Mouse (Mus musculus): ENCODE results near the gene Hic1. TPM values are rescaled to one million over a fixed set of nuclear protein-coding genes. Genes with fewer than 3 reads are reported as not detected.
A peak's percentile ranks its signal among the peaks of the same experiment; 100 is the strongest.

The Hic1 gene
- polyA plus RNA-seq, 1 experiment from 2014 or later, result 1.3 TPM

GRCm38 (mm10) chr11:75160954-75161353 lies 8.4 kb downstream of the Hic1 start:
- H3K4me2 ChIP-seq (ENCODE audit: low read length), result no peak overlapping the region
- WGBS, result 87% methylated on average over 7 of the region's 7 CpGs
- no peaks in the 10 kb centered on the region for H3K4me1 ChIP-seq (ENCODE audit: control insufficient read depth, insufficient read depth, low read length)
- H3K9ac ChIP-seq (ENCODE audit: low read length), result no peak overlapping the region
- no peak overlapping the region for H3K27ac ChIP-seq (ENCODE audit: low read depth, low read length)
- ATAC-seq (no peak), DNase-seq (ENCODE audit: low spot score) (no peak)
- peaks cover 27% of the 10 kb centered on the region for H3K27me3 ChIP-seq (replicated peaks; ENCODE audit: control insufficient read depth, insufficient read depth, low read length)
- no peaks in the 10 kb centered on the region for H3K9me3 ChIP-seq (replicated peaks; ENCODE audit: control insufficient read depth, low read length)
- H3K4me3 ChIP-seq (ENCODE audit: low read depth, low read length), result no peak overlapping the region
- H3K36me3 ChIP-seq (ENCODE audit: control insufficient read depth, insufficient read depth, low read length), result peaks cover 47% of the 10 kb centered on the region

DNA sequence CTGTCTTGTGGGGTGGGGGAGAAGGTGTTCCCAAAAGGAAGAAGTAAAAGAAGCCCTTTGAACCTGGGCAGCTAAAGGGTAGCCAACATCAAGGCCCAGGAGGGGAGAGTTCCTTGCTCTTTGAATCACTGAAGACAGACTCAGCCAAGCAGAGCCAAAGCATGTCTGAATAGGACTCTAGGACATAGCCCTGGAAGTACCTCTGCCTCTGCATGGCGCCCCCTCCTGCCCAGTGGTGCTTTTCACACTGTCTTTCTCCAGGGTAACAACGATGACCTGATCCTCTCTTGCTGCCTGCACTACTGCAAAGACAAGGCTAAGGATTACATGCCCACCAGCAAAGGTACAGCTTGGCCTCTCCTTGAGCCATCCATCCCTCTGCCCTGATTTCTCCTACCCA lies 9.8 kb downstream of the Hic1 start:
- Histone ChIP-seq H3K27me3 (replicated peaks; ENCODE audit: control insufficient read depth, insufficient read depth, low read length) (peaks cover 13% of the 10 kb centered on the region), H3K9ac (ENCODE audit: low read length) (no peak overlapping the region), H3K9me3 (replicated peaks; ENCODE audit: control insufficient read depth, low read length) (no peaks in the 10 kb centered on the region), H3K4me1 (ENCODE audit: control insufficient read depth, insufficient read depth, low read length) (no peaks in the 10 kb centered on the region), H3K4me2 (ENCODE audit: low read length) (no peak overlapping the region), H3K36me3 (ENCODE audit: control insufficient read depth, insufficient read depth, low read length) (peaks cover 48% of the 10 kb centered on the region), H3K4me3 (ENCODE audit: low read depth, low read length) (no peak overlapping the region), H3K27ac (ENCODE audit: low read depth, low read length) (no peak overlapping the region)
- WGBS, result 65% methylated on average over 2 of the region's 2 CpGs
- ATAC-seq (no peak), DNase-seq (ENCODE audit: low spot score) (no peak)

GRCm38 (mm10) chr11:75158432-75158831 lies 10.9 kb downstream of the Hic1 start:
- Histone ChIP-seq H3K36me3 (ENCODE audit: control insufficient read depth, insufficient read depth, low read length) (peaks cover 49% of the 10 kb centered on the region), H3K4me3 (ENCODE audit: low read depth, low read length) (no peak overlapping the region), H3K4me2 (ENCODE audit: low read length) (no peak overlapping the region), H3K4me1 (ENCODE audit: control insufficient read depth, insufficient read depth, low read length) (no peaks in the 10 kb centered on the region), H3K27ac (ENCODE audit: low read depth, low read length) (no peak overlapping the region), H3K9ac (ENCODE audit: low read length) (no peak overlapping the region), H3K9me3 (replicated peaks; ENCODE audit: control insufficient read depth, low read length) (no peaks in the 10 kb centered on the region), H3K27me3 (replicated peaks; ENCODE audit: control insufficient read depth, insufficient read depth, low read length) (peaks cover 2% of the 10 kb centered on the region; the same call in 1 of the 2 replicates)
- WGBS, result 92% methylated on average over 14 of the region's 14 CpGs
- no peak for ATAC-seq
- no peak for DNase-seq (ENCODE audit: low spot score)

- WGBS, result 59% methylated on average over 2 of the region's 2 CpGs
- H3K9me3 ChIP-seq (replicated peaks; ENCODE audit: control insufficient read depth, low read length), result no peaks in the 10 kb centered on the region
- no peak overlapping the region for H3K9ac ChIP-seq (ENCODE audit: low read length)
- ATAC-seq (no peak), DNase-seq (ENCODE audit: low spot score) (no peak)
- peaks cover 48% of the 10 kb centered on the region for H3K36me3 ChIP-seq (ENCODE audit: control insufficient read depth, insufficient read depth, low read length)
- H3K27ac ChIP-seq (ENCODE audit: low read depth, low read length), result no peak overlapping the region
- H3K4me1 ChIP-seq (ENCODE audit: control insufficient read depth, insufficient read depth, low read length), result no peaks in the 10 kb centered on the region
- no peak overlapping the region for H3K4me3 ChIP-seq (ENCODE audit: low read depth, low read length)
- no peaks in the 10 kb centered on the region; the same call in 1 of the 2 replicates for H3K27me3 ChIP-seq (replicated peaks; ENCODE audit: control insufficient read depth, insufficient read depth, low read length)
- no peak overlapping the region for H3K4me2 ChIP-seq (ENCODE audit: low read length)
Observed at GRCm38 (mm10) chr11:75157901-75158300, 11.4 kb downstream of the Hic1 start.

DNA sequence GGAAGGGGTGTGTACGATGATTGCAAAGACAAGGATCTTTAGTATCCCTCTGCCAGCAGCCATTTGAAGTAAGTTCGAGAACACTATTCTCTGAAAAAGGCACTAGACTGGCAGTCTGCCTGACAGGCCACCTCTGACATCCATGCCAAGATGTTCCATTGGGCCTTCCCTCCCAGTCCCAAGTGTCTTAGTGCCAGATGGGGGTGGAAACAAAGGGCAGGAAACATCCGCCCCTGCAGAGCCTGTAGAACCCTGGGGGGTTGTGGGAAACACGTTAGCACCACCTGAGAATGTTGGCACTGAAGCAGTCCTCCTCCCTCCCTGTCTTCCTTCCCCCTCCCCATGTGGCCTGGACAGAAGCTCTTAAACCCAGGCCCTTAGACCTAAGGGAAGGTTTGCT lies 12.3 kb downstream of the Hic1 start:
- Histone ChIP-seq H3K9ac (ENCODE audit: low read length) (no peak overlapping the region), H3K4me3 (ENCODE audit: low read depth, low read length) (no peak overlapping the region), H3K9me3 (replicated peaks; ENCODE audit: control insufficient read depth, low read length) (no peaks in the 10 kb centered on the region), H3K4me2 (ENCODE audit: low read length) (no peak overlapping the region), H3K4me1 (ENCODE audit: control insufficient read depth, insufficient read depth, low read length) (no peaks in the 10 kb centered on the region), H3K27me3 (replicated peaks; ENCODE audit: control insufficient read depth, insufficient read depth, low read length) (no peaks in the 10 kb centered on the region), H3K27ac (ENCODE audit: low read depth, low read length) (no peak overlapping the region), H3K36me3 (ENCODE audit: control insufficient read depth, insufficient read depth, low read length) (peaks cover 47% of the 10 kb centered on the region)
- ATAC-seq (no peak), DNase-seq (ENCODE audit: low spot score) (no peak)
- WGBS, result 57% methylated on average over 4 of the region's 4 CpGs

- H3K36me3 ChIP-seq (ENCODE audit: control insufficient read depth, insufficient read depth, low read length), result peaks cover 43% of the 10 kb centered on the region
- no peak overlapping the region for H3K4me3 ChIP-seq (ENCODE audit: low read depth, low read length)
- no peak overlapping the region for H3K27ac ChIP-seq (ENCODE audit: low read depth, low read length)
- H3K9ac ChIP-seq (ENCODE audit: low read length), result no peak overlapping the region
- no peak overlapping the region for H3K4me2 ChIP-seq (ENCODE audit: low read length)
- no peaks in the 10 kb centered on the region for H3K27me3 ChIP-seq (replicated peaks; ENCODE audit: control insufficient read depth, insufficient read depth, low read length)
- no peaks in the 10 kb centered on the region for H3K9me3 ChIP-seq (replicated peaks; ENCODE audit: control insufficient read depth, low read length)
- ATAC-seq (no peak), DNase-seq (ENCODE audit: low spot score) (no peak)
- H3K4me1 ChIP-seq (ENCODE audit: control insufficient read depth, insufficient read depth, low read length), result no peaks in the 10 kb centered on the region
- WGBS, result 72% methylated on average over 5 of the region's 5 CpGs
Observed at GRCm38 (mm10) chr11:75156416-75156815, 12.9 kb downstream of the Hic1 start.

DNA sequence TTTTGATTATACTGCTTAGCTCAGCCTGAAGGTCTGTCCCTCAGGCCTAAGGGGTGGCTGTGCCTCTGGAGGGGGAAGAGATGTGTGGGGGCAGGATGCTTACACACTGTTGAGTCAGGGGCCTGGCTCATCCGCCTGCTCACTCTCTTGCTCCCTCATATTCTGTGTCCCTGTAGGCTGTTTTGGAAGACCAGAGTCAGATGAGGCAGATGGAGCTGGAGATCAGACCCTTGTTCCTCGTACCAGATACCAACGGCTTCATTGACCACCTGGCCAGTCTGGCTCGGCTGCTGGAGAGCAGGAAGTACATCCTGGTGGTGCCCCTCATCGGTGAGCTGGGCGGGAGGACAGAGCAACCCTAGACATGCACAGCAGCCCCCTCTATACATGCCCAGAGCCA lies 13.3 kb downstream of the Hic1 start:
- H3K4me2 ChIP-seq (ENCODE audit: low read length), result no peak overlapping the region
- no peaks in the 10 kb centered on the region for H3K9me3 ChIP-seq (replicated peaks; ENCODE audit: control insufficient read depth, low read length)
- no peak for DNase-seq (ENCODE audit: low spot score)
- peaks cover 40% of the 10 kb centered on the region for H3K36me3 ChIP-seq (ENCODE audit: control insufficient read depth, insufficient read depth, low read length)
- H3K27ac ChIP-seq (ENCODE audit: low read depth, low read length), result no peak overlapping the region
- 95% methylated on average over 6 of the region's 6 CpGs for WGBS
- H3K9ac ChIP-seq (ENCODE audit: low read length), result no peak overlapping the region
- no peak for ATAC-seq
- H3K27me3 ChIP-seq (replicated peaks; ENCODE audit: control insufficient read depth, insufficient read depth, low read length), result no peaks in the 10 kb centered on the region
- H3K4me3 ChIP-seq (ENCODE audit: low read depth, low read length), result no peak overlapping the region
- H3K4me1 ChIP-seq (ENCODE audit: control insufficient read depth, insufficient read depth, low read length), result no peaks in the 10 kb centered on the region

- 78% methylated on average over 6 of the region's 6 CpGs for WGBS
- ATAC-seq, result no peak
Observed at GRCm38 (mm10) chr11:75154053-75154585, 15.2 kb downstream of the Hic1 start.

DNA sequence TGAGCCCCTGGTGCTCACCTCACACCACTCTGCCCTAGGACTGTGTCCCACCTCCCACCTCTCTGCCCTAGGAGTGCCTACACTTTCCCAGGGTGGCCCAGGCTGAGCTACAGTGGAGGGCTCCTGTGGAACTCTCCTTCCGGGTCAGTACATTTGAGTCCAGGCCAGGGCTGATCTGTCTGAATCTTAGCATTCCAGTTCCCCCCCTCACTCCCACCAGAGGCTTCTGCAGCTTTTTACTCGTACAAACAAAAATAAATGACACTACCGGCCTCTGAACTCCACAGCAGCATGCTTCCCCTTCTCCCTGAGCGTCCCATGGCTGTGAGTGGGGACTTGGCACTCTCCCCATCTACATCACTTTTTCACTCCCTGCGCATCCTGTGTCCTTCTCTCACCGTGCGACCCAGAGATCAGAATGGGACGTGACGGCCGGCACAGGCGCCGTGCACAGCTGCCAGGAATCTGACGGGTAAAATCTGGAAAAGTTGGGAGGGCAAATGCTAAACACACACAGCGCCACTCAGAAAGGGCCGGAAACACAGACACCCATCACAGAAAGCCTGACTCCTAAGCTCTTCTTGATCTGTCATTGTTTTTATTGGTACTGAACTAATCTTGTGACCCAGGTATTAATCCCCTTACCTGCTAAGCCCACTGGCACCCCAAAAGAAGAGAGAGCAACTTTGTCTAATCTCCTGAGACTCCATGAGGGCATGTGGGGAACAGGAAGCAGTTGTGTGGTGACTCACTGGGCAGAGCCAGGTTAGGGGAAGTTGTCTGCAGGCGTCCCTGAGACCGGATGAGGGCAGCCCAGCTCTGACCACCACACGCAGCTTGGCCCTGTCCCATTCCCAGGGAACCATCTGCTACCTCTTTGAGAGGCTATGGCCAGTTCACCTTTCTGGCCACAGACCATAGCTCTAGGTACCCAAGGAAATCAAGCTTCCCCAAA lies 16.4 kb downstream of the Hic1 start:
- H3K9me3 ChIP-seq (replicated peaks; ENCODE audit: control insufficient read depth, low read length), result no peaks in the 10 kb centered on the region
- 0 out of 2 replicates have a peak overlapping the region, but pooled peaks have one; percentile 33 for H3K27ac ChIP-seq (ENCODE audit: low read depth, low read length)
- H3K4me2 ChIP-seq (ENCODE audit: low read length), result no peak overlapping the region
- H3K27me3 ChIP-seq (replicated peaks; ENCODE audit: control insufficient read depth, insufficient read depth, low read length), result no peaks in the 10 kb centered on the region
- ATAC-seq (no peak), DNase-seq (ENCODE audit: low spot score) (no peak)
- H3K4me3 ChIP-seq (ENCODE audit: low read depth, low read length), result no peak overlapping the region
- 89% methylated on average over 18 of the region's 18 CpGs for WGBS
- H3K36me3 ChIP-seq (ENCODE audit: control insufficient read depth, insufficient read depth, low read length), result peaks cover 29% of the 10 kb centered on the region
- H3K4me1 ChIP-seq (ENCODE audit: control insufficient read depth, insufficient read depth, low read length), result peaks cover under 1% of the 10 kb centered on the region; the same call in 1 of the 2 replicates
- H3K9ac ChIP-seq (ENCODE audit: low read length), result no peak overlapping the region

More at GRCm38 (mm10) chr11:75154053-75154585, 15.2 kb downstream of the Hic1 start:
- Histone ChIP-seq H3K9ac (ENCODE audit: low read length) (no peak overlapping the region), H3K27ac (ENCODE audit: low read depth, low read length) (no peak overlapping the region), H3K4me3 (ENCODE audit: low read depth, low read length) (no peak overlapping the region), H3K36me3 (ENCODE audit: control insufficient read depth, insufficient read depth, low read length) (peaks cover 29% of the 10 kb centered on the region), H3K9me3 (replicated peaks; ENCODE audit: control insufficient read depth, low read length) (no peaks in the 10 kb centered on the region), H3K4me2 (ENCODE audit: low read length) (no peak overlapping the region), H3K4me1 (ENCODE audit: control insufficient read depth, insufficient read depth, low read length) (no peaks in the 10 kb centered on the region), H3K27me3 (replicated peaks; ENCODE audit: control insufficient read depth, insufficient read depth, low read length) (no peaks in the 10 kb centered on the region)
- no peak for DNase-seq (ENCODE audit: low spot score)
